Mouse (Mus musculus): Measurements from ENCODE around the gene Alkbh7.

Alkbh7 gene

DNA sequence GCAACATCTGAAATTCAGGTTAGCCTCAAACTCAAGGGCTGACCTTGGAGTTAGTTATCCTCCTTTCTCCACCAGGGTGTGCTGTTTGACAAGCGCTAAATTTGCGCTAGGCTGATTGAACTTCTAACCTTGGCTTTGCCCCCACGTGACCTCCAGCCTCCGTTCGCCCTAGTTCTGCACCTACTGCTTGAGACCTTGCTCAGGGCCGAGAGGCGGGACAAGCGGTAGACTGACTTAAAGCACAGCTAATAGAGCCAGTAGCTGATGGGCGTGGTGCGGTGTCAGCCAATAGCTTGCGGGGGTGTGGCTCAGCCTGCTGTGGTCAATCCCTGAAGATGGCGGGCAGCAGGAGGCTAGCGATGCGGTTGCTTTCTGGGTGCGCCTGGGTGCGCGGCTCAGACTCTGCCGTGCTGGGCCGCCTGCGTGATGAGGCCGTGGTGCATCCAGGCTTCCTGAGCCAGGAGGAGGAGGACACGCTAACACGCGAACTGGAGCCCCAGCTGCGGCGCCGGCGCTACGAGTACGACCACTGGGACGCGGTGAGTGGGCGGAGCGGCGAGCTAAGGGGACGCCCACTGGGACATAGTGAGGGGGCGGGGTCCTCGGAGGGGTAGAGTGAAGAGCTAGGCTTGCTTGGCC lies at the start of gene Alkbh7:
Gene Alkbh7 (plus strand): TSS at position 311 of the 639 bp plus-strand sequence.
- peak; percentile 94 to 96 for DNase-seq (ENCODE audit: low spot score in 2 of 2)

DNA sequence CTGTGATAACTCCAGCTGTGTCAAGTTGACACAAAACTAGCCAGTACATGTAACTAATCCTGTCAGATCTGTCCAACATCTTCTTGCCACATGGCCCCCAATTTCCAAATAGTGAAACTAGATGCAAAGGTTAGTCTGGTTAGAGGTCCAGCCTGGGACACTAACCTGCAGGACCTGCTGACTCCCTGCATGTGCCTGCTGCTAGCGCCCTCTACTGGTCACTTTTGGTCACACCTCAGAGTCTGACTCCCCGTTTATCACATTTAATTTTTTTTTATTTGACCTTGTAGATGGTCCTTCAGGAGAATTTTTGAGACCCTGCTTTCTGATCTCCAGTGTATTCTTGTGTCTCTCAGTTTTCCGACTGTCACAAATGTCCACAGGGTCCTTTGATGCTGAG lies 46.2 kb upstream of the Alkbh7 start:
- peak; percentile 34 to 39 for DNase-seq (ENCODE audit: low spot score in 2 of 2)

DNA sequence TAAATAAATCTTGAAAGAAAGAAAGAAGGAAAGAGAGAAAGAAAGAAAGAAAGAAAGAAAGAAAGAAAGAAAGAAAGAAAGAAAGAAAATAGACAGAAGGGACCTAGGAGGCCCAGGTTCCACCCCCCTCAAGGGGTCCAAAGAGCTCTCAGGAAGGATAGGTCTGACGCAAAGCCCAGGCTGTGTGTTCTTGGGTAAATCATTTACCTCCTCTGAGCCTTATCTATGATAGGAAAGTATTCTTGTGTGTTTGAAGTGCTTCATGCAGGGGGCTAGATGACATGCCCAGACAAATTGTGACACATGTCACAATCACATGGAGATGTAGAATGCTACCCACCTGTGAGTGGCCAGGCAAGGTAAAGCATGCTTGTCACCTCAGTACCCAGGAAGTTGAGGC lies 44.5 kb upstream of the Alkbh7 start:
- DNase-seq (ENCODE audit: low spot score in 2 of 2): no peak

DNA sequence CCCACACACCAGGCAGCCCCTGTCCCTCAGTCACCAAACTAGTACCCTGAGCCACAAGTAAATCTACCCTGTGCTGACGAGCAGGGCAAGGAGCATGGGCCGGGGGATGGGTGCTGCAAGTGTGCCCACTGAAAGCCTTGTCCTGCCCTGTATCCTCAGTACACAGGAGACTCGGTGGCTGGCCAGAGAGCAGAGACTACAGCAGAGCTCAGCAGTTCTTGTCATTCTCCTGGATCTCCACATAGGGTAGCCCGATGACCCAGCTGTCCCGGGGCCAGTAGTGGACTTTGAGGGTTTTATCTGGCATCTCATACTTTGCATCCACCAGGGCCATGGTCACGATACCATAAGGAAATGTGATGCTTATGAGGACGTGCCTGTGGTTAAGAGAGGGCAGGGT lies 42.3 kb upstream of the Alkbh7 start:
- DNase-seq (ENCODE audit: low spot score in 2 of 2): no peak

DNA sequence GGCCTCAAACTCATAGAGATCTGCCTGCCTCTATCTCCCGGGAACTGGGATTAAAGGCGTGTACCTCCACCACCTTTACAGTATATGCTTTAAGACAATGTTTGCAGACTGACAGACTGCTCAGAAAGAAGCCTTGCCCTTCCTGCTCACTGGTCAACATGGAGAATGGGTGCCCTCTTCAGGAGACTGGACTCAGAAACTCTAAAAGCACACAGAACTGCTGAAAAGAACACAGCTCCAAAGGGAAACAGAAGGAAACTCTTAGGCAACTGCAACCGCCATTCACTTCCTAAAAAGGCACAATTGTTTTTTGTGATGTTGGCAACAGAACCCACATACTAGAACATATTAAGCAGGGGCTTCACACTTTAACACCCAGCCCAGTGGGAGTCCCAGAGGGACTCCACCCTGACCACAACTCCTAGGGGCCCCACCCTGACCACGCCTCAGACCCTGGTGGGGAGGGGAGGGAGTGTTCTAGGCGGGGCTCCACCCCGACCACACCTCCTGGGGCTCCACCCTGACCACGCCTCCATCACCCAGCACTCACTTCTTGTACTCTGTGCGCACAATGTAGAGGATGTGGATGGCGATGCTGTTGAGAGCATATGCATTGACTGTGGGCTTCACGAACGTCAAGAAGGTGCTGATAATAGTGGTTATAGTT lies 39.2 kb upstream of the Alkbh7 start:
- no peak for DNase-seq (ENCODE audit: low spot score in 2 of 2)

DNA sequence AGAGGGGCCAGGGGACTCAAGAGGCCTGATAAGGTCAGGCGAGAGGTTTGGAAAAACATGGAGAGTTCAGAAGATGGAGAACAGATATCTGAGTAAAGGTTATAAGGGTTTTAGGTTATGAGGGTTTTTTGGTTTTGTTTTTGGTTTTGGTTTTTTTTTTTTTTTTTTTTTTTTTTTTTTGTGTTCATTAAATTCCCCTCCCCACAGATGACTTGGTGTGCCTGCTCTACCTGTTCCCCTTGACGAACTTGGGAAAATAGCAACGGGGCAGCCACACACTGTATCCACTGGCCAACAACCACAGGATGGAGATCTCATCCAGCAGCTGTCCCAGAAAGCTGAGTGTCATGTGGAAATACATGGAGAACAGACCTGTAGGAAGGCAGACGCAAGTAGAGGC lies 38.5 kb upstream of the Alkbh7 start:
- DNase-seq (ENCODE audit: low spot score in 2 of 2): no peak

DNA sequence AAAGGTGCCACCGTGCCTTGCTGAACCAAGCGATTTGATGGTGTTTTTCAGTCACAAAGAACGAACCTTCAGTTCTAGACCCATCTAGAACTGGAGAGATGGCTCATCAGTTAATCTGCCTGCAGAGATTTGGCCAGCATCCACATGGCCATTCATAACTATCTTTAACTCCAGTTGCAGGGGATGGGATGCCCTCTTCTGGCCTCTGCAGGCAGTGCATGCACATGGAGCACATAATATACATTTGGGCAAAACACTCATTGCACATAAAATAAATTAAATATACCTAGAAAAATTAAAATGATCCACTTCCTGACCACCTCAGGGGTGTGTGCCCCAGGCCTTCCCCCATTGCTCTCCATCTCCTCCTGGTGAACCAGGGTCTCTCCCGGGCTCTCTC lies 35.3 kb upstream of the Alkbh7 start:
- no peak for DNase-seq (ENCODE audit: low spot score in 2 of 2)

DNA sequence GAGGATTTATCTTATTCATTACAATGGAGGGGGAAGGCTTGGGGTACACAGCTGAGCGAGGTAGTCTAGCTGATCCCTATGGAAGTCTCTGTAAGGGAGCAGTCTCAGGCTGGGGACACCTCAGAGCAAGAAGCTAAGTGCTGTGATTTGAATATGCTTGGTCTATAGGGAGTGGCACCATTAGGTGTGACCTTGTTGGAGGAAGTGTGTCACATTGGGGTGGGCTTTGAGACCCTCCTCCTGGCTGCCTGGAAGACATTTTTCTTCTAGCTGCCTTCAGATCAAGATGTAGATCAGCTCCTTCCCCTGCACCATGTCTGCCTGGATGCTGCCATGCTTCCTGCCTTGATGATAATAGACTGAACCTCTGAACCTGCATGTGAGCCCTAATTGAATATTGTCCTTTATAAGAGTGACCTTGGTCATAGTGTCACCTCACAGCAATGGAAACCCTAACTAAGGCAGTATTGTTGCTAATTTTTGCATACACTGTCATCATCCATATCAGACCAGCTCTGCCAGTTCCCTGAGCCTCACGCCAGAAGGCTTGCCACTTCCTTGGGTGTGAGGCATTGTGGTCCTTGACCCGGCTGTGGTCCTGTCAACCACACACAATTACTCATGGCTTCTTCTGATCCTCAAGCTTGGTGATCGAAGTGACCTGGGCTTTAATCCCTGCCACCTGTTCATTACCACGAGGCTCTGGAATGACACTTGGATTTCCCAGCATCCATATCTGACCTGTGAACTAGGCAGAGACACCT lies 34.3 kb upstream of the Alkbh7 start:
- no peak for DNase-seq (ENCODE audit: low spot score in 2 of 2)

DNA sequence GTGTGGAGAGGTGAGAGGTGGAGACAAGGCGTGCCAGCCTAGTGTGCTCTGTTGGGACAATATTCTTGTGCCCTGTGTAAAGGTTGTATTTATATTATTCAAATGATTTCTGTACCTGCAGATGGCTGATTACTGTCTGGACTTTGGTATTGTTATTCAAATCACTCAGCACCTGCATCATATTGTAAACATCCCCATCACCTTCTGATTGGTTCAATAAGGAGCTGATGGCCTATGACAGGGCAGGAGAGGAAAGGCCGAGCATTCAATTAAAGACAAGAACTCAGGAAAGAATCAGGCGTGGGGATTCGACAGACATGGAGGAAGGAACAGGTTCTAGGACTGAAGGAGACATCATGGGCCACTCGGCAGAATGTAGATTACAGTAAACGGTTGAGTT lies 33.5 kb upstream of the Alkbh7 start:
- no peak for DNase-seq (ENCODE audit: low spot score in 2 of 2)

DNA sequence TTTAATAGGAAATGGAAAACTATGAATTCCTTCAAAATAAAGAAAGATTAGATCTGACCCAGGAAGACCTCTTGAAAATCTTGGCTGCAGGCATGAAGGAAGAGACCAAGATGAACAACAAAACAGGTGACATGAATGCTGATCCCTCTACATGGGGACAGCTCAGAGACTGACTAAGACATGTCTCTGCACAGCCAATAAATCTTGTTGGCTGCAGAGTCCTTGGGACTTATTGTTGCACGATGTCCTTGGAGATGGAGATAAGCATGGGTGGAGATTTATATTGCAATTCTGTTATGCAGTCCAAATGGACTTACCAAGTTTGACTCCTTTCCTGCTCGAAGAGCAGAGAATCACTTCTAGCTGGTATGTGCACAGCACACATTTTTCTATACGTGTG lies 27.8 kb upstream of the Alkbh7 start:
- no peak for DNase-seq (ENCODE audit: low spot score in 2 of 2)

DNA sequence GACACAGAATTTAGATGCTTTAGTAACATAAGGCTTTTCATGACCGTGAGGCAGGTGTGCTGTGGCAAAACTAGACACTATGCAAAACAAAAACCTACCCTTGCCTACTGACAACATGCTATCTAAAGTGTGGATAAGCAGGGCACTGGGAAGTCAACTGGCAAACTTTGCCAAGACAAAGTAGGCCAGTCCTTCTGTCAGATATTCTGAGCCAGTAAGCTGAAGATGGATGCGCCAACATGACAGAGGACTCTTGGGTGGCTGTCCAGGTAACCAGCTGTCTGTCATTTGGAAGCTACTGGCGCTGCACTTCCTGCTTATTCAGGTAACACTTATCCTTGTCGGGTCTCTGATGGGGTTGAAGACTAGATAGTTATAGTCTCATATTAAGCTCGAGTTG lies 27.1 kb upstream of the Alkbh7 start:
- no peak for DNase-seq (ENCODE audit: low spot score in 2 of 2)

DNA sequence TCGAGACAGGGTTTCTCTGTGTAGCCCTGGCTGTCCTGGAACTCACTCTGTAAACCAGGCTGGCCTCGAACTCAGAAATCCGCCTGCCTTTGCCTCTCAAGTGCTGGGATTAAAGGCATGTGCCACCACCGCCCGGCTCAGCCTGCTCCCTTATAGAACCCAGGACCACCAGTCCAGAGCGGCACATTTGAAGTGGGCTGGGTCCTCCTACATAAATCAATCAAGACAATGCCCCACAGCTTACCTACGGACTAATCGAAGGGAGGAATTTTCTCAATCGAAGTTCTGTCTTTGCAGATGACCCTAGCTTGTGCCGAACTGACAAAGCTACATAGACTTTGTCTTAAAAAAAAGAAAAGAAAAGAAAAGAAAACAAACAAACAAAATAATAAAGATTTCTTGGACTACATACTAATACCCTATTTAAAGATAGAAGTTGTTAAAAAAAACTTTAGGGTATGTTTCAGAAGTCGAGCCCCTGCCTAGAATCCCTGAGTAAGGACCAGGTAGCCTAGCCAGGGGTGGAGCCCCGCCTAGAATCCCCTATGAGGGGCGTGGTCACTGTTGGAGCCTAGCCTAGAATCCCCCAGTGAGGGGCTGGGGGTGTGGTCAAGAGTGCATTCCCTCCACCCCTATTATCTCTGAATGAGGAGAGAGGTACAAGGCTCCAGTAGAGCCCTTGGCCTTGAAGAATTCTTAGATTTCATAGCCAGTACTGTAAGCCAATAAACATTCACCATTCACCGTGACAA lies 23.0 kb upstream of the Alkbh7 start:
- no peak for DNase-seq (ENCODE audit: low spot score in 2 of 2)

DNA sequence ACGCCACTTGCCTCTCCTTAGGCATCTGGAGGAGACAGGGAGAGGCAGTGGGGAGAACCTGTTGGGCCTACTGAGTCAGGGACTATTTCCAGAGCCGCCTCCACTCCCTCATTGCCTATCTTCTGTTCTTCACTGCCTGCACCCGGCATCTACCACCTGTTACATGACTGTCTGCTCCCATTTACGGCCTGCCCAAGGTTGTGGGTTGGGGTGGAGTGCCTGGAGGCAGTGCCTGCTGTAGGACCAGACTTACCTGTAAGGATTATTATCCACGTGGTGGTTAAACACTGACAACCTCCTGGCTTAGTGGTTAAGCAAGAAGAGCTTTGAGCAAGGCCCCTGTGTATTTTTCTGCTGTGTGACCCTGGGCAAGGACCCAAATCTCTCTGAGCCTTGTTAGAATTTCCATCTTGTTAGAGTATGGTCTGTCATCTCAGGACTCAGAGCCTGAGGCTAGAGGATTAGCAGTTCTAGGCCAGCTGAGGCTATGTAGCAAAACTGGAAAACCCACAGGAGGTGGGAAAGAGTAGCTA lies 22.4 kb upstream of the Alkbh7 start:
- DNase-seq (ENCODE audit: low spot score in 2 of 2): no peak

DNA sequence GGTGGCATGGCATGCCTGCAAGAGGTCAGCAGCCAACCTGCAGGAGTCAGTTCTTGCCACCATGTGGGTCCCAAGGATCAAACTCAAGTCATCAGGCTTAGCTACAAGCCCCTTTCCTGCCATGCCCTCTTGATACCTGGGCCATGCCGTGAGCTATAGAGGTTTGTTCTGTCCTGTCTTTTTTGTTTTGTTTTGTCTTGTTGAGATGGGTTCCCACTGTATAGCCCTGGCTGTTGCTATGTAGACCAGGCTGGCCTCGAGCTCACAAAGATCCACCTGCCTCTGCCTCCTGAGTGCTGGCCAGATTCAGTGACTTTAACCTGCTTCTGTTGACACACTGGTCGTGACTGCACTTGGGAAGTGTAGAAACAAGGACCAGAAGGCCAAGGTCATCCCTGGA lies 21.7 kb upstream of the Alkbh7 start:
- DNase-seq (ENCODE audit: low spot score in 2 of 2): no peak

DNA sequence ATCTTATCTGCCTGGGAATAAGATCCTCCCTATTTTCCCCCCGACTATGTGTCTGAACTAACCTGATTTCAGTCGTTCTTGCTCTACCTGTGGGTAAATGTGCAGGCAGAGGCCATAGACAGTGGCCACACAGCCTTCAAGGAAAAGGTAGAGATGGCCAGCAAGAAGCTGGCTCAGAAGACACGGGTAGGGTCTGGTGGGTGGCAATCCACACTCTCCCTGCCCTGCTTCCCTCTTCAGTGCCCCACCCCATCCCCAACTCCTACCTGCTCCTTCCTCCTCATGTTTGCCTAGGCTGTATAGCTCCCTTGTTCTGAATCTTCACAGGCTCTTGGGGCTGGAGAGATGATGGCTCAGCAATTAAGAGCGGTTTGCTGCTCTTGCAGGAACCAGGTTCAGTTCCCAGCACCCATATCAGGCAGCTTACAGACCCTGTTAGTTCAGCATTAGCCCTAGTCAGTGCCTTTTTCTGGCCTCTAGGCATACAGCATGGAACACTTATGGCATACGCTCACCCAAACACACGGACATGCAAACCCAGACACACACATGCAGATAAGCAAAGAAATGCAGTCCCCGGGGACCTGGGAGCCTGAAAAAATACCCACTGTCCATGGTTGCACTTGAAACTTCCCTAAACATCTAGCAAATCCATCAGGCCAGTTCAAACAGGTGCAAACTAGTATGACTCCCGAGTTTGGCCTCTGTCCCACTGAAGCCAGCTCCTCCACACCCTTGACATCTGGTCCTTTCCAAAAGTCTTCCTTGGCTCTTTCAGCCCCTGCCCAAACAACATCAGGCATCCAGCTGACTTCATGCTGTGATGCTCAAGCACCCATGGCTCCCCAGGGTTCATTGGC lies 20.4 kb upstream of the Alkbh7 start:
- DNase-seq (ENCODE audit: low spot score in 2 of 2): no peak

DNA sequence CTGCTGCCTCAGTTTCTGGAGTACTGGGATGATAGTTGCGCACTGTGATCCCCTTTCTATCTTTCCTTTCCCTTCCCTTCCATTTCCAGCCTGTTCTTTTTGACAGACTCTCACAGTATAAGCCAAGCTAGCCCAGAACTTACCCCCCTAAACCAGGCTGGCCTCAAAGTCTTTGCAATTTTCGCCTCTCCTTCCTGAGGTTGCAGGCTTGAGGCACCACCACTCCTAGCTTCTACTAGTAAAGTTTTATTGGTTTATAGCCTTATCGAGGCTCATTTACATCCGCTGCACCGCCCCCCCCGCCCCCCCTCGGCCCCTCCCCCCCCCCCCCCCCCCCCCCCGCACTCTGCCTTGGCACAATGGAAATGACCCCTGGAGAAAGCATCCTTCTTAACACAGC lies 17.6 kb upstream of the Alkbh7 start:
- no peak for DNase-seq (ENCODE audit: low spot score in 2 of 2)

DNA sequence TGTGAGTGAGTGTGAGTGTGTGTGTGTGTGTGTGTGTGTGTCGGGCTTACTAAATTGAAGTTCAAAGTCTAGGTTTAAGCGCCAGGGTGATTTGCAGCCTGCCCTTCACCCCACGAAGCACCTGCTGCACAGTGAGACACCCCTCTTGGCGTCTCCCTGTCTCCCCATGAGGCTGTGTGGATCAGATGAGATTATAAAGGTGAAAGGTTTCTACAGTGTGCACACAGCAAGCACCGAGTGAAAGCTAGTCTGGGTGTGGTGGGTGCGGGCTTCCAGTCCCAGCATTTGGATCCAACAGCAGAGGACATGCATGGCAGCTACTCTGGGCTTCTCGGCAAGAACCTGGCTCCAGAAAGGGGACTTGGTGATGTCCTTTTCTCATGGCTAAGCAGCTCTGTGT lies 16.1 kb upstream of the Alkbh7 start:
- DNase-seq (ENCODE audit: low spot score in 2 of 2): no peak

DNA sequence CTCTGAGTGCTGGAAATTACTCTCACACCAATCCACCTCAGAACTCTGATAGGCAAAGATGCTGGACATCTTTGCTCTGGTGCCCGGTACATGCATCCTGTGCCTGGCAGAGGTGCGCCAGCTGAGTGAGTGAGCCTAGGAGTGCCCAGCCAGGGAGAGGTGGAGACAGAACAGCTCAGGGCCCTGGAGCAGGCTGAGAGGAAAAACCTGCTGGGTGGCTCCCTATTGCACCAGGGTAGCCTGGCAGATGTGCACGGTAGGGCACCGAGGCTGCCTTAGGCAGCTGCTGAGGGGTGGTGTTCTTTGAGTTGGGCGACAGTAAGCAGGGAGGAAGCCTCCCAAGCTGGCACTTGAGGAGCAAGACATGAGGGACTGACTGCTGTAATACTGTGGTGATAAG lies 15.1 kb upstream of the Alkbh7 start, which contains the start of gene Acer1:
Gene Acer1 (minus strand): TSS at position 114 of the 400 bp plus-strand sequence.
- no peak for DNase-seq (ENCODE audit: low spot score in 2 of 2)

DNA sequence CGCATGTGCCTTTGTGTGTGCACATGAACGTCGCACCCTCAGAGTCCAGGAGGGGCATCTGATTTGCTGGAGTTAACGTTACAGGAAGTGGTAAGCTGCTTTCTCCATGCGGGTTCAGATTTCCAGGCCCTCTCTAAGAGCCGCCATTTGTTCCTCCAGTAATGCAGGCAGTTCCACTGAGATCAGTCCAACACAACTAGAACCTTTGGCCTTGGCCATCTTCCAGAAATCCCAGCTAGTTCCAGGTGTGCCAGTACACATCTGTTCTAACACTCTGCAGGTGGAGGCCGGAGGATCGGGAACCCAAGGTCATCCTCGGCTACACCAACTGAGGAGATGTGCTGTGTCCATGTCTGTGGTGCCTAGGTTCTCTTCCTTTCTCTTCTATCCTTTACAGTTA lies 12.3 kb upstream of the Alkbh7 start:
- no peak for DNase-seq (ENCODE audit: low spot score in 2 of 2)

DNA sequence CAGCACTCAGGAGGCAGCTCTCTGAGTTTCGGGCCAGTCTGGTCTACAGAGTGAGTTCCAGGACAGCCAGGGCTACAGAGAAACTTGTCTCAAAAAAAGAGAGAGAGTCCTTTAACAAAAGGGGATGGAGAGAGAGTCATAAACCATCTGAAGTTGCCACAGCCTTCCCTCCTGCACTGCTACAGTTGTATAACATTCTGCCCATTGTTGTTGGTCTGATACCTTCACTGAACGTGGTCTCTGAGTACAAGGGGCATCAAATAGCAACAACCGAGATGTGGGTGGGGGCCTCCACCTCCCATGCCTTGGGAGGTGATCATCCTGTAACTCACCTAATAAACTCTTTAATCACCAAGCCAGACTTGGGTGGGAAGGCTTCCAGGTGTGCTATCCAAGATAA lies 11.5 kb upstream of the Alkbh7 start:
- no peak for DNase-seq (ENCODE audit: low spot score in 2 of 2)
